8 mouse cellular contexts compared by ENCODE assay signal in the genomic region with DNA sequence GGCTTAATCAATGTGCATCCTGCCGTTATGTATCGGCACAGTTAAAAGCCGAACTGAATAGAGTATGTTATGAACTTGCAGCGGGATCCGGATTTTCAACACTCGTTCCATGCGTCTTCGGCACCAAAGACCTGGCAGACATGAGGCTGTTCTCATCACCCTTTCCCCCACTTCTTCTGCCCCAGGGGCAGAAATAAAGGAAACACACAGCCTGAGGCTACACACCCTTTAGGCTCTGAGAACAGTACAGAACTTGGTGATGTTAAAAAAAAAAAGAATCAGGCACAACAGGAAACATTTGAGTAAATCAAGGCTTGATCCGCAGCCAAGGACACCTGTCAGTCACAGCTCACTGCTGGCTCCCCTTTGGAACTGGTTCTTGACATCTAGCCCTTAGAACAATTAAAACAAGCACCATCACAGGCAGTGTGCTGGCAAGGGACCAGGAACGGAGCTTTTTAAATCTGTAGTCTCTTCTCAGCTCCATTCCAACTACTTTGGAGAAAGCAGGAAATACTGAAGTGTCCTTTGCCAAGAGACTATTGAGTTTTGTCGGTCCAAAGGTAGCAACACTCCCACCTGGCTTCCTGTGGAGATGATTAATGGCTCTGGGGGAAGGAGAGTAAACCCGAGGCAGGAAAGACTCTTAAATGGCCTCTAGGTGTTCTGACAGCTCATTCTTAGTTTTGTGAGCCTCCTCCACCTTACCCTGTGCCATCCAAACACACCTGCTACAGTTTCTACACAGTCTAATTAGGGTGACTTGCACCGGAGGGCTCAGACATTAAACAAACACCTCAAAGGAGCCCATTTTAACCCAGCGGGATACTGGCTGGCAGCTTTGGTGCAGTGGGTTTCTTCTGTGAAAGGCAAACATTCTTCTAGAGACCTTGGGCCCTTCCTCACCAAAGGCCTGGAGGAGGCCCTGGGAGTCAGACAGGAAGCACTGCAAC. TPM values are rescaled to one million over a fixed set of nuclear protein-coding genes. Genes with fewer than 3 reads are reported as not detected.
DNase-seq lines count a peak whose midpoint lies in the region; ATAC-seq and TF ChIP-seq lines count a peak whose summit lies in the region.

No protein-coding gene starts in this region.

- WGBS in midbrain, embryonic 14.5 days: 78% methylated on average over 14 of the region's 14 CpGs
- WGBS in midbrain, embryonic 15.5 days: 66% methylated on average over 14 of the region's 14 CpGs
- 55% methylated on average over 14 of the region's 14 CpGs for WGBS in kidney, postnatal 0 days
- 62% methylated on average over 14 of the region's 14 CpGs for WGBS in stomach, embryonic 14.5 days

- H3K27me3 ChIP-seq in midbrain, embryonic 14.5 days (ENCODE audit: control insufficient read depth, insufficient read depth, low read length): no peaks in the 10 kb centered on the region
- no peaks in the 10 kb centered on the region for H3K27me3 ChIP-seq in midbrain, embryonic 15.5 days (replicated peaks)
- no peaks in the 10 kb centered on the region for H3K27me3 ChIP-seq in kidney, postnatal 0 days (ENCODE audit: insufficient read depth, low read length)
- no peaks in the 10 kb centered on the region for H3K27me3 ChIP-seq in stomach, embryonic 14.5 days (ENCODE audit: control insufficient read depth, insufficient read depth, low read length)

- 0 out of 2 replicates have a peak, but pooled peaks have one; percentile 20 for ATAC-seq in midbrain, embryonic 14.5 days (ENCODE audit: low FRiP score, low TSS enrichment)
- no peak for ATAC-seq in midbrain, embryonic 15.5 days (replicated peaks)
- 0 out of 2 replicates have a peak, but pooled peaks have one; percentile 25 for ATAC-seq in kidney, postnatal 0 days (replicated peaks; ENCODE audit: low FRiP score, low read depth)
- ATAC-seq in stomach, embryonic 14.5 days (ENCODE audit: insufficient number of reproducible peaks, insufficient read depth, low FRiP score, low read depth): peak; percentile 58; the same call in 1 of the 2 replicates
- ATAC-seq in erythroid progenitor cell, adult 5-6 weeks (replicated peaks; ENCODE audit: low FRiP score, poor library complexity, severe bottlenecking): no peak

- H3K4me2 ChIP-seq in midbrain, embryonic 14.5 days (ENCODE audit: low read length): no peak overlapping the region
- H3K4me2 ChIP-seq in midbrain, embryonic 15.5 days: no peak overlapping the region
- no peak overlapping the region for H3K4me2 ChIP-seq in kidney, postnatal 0 days (ENCODE audit: low read length)
- no peak overlapping the region for H3K4me2 ChIP-seq in stomach, embryonic 14.5 days (replicated peaks; ENCODE audit: low read depth, low read length)

- no peak overlapping the region for H3K27ac ChIP-seq in midbrain, embryonic 14.5 days (replicated peaks; ENCODE audit: low read depth, low read length)
- no peak overlapping the region for H3K27ac ChIP-seq in midbrain, embryonic 15.5 days
- no peak overlapping the region for H3K27ac ChIP-seq in kidney, postnatal 0 days
- no peak overlapping the region for H3K27ac ChIP-seq in stomach, embryonic 14.5 days (ENCODE audit: low read length)

- TF ChIP-seq CTCF in kidney, postnatal 0 days (IDR thresholded peaks at IDR 0.05; ENCODE audit: low read depth): 0 out of 2 replicates have a peak, but pooled peaks have one; percentile 13

- H3K9ac ChIP-seq in midbrain, embryonic 14.5 days (replicated peaks; ENCODE audit: low read length): no peak overlapping the region
- no peak overlapping the region for H3K9ac ChIP-seq in midbrain, embryonic 15.5 days
- no peak overlapping the region for H3K9ac ChIP-seq in kidney, postnatal 0 days (ENCODE audit: low read depth, low read length)
- no peak overlapping the region for H3K9ac ChIP-seq in stomach, embryonic 14.5 days (replicated peaks; ENCODE audit: low read depth, low read length)

- peak; percentile 19 for DNase-seq in adrenal gland, adult 2 months
- DNase-seq in adrenal gland, adult 18-20 months (ENCODE audit: low spot score in 2 of 2): no peak
- peak; percentile 29 for DNase-seq in midbrain, embryonic 14.5 days
- peak; percentile 34 for DNase-seq in kidney, postnatal 0 days (ENCODE audit: low spot score)
- no peak for DNase-seq in T-cell, adult 2 months (ENCODE audit: low spot score)

- 0 out of 2 replicates have a peak, but pooled peaks cover 3% of the 10 kb centered on the region for H3K4me1 ChIP-seq in midbrain, embryonic 14.5 days (ENCODE audit: control insufficient read depth, insufficient read depth, low read length)
- H3K4me1 ChIP-seq in midbrain, embryonic 15.5 days: no peaks in the 10 kb centered on the region
- no peaks in the 10 kb centered on the region for H3K4me1 ChIP-seq in kidney, postnatal 0 days (replicated peaks; ENCODE audit: insufficient read depth, low read length)
- no peaks in the 10 kb centered on the region for H3K4me1 ChIP-seq in stomach, embryonic 14.5 days (ENCODE audit: control insufficient read depth, insufficient read depth, low read length)

- no peaks in the 10 kb centered on the region for H3K9me3 ChIP-seq in midbrain, embryonic 14.5 days (ENCODE audit: control insufficient read depth, low read length)
- H3K9me3 ChIP-seq in midbrain, embryonic 15.5 days: no peaks in the 10 kb centered on the region
- no peaks in the 10 kb centered on the region for H3K9me3 ChIP-seq in kidney, postnatal 0 days (replicated peaks; ENCODE audit: low read length)
- no peaks in the 10 kb centered on the region for H3K9me3 ChIP-seq in stomach, embryonic 14.5 days (ENCODE audit: control insufficient read depth, low read depth, low read length)

- H3K36me3 ChIP-seq in midbrain, embryonic 14.5 days (ENCODE audit: control insufficient read depth, insufficient read depth, low read length): no peaks in the 10 kb centered on the region
- H3K36me3 ChIP-seq in midbrain, embryonic 15.5 days (replicated peaks): no peaks in the 10 kb centered on the region
- H3K36me3 ChIP-seq in kidney, postnatal 0 days (ENCODE audit: insufficient read depth, low read length): no peaks in the 10 kb centered on the region
- H3K36me3 ChIP-seq in stomach, embryonic 14.5 days (ENCODE audit: control insufficient read depth, insufficient read depth, low read length): no peaks in the 10 kb centered on the region

- no peak overlapping the region for H3K4me3 ChIP-seq in midbrain, embryonic 14.5 days (replicated peaks; ENCODE audit: low read depth, low read length)
- no peak overlapping the region for H3K4me3 ChIP-seq in midbrain, embryonic 15.5 days
- no peak overlapping the region for H3K4me3 ChIP-seq in kidney, postnatal 0 days (replicated peaks; ENCODE audit: low read depth, low read length)
- H3K4me3 ChIP-seq in stomach, embryonic 14.5 days (ENCODE audit: low read depth, low read length): no peak overlapping the region

RNA-seq across cellular contexts. Expression of a gene that starts 50.0 kb away (rescaled TPM):
- total RNA-seq in adrenal gland, adult 2 months (2021): 10 to 100 TPM; 17.0 to 23.5 TPM
- polyA plus RNA-seq in adrenal gland, adult 2 months (2012; rRNA removed): 77.8 and 92.0 TPM in 2 replicates
- total RNA-seq in adrenal gland, adult 18-20 months (2021): 10 to 100 TPM; 16.6 to 36.1 TPM
- 42.0 and 54.7 TPM in 2 replicates for polyA plus RNA-seq in midbrain, embryonic 14.5 days (2014; fragmentation: Nextera tagmentation; extraction: Ambion mirVana)
- 46.2 and 53.6 TPM in 2 replicates for polyA plus RNA-seq in midbrain, embryonic 15.5 days (2015; fragmentation: Nextera tagmentation; extraction: Ambion mirVana)
- polyA plus RNA-seq in kidney, postnatal 0 days (2015; fragmentation: Nextera tagmentation; extraction: Ambion mirVana): 7.9 and 8.7 TPM in 2 replicates
- 8.6 and 10.7 TPM in 2 replicates for polyA plus RNA-seq in stomach, embryonic 14.5 days (2014; fragmentation: Nextera tagmentation; extraction: Ambion mirVana)
- total RNA-seq in erythroid progenitor cell, adult 5-6 weeks (2015; ENCODE audit: low replicate concordance): 221 and 244 TPM in 2 replicates
- 297 and 307 TPM in 2 replicates for total RNA-seq in erythroid progenitor cell, adult 5-6 weeks (2017; ENCODE audit: low replicate concordance)

Comparison
In these comparisons a context has a peak if more than half of its experiments do, and no peak if none do; other contexts are left out.
1. DNase-seq: peak in adrenal gland, adult 2 months (single experiment), midbrain, embryonic 14.5 days (single experiment) and kidney, postnatal 0 days (single experiment); none in adrenal gland, adult 18-20 months (0 of 2) and T-cell, adult 2 months (single experiment).
2. ATAC-seq: peak in midbrain, embryonic 14.5 days (single experiment), kidney, postnatal 0 days (single experiment) and stomach, embryonic 14.5 days (single experiment); none in midbrain, embryonic 15.5 days (single experiment) and erythroid progenitor cell, adult 5-6 weeks (single experiment).